Mouse (Mus musculus) layer of hippocampus, postnatal 14 days (tissue): Measurements from ENCODE around the gene Pxn. TPM values are rescaled to one million over a fixed set of nuclear protein-coding genes. Genes with fewer than 3 reads are reported as not detected.
A peak's percentile ranks its signal among the peaks of the same experiment; 100 is the strongest.

Experiments used
- DNase-seq, 2 experiments: peaks; one replicate each; pipeline ENCODE4 v3.0.0; 2021 to 2022; ENCODE audit warnings: low spot score in 2 of 2, mixed read lengths in 1 of 2
- long read RNA-seq, 2 experiments: library from polyadenylated mRNA; stranded (forward); transcript quantifications; one replicate each; pipeline ENCODE4 v2.0.0; 2021
- total RNA-seq, 2 experiments: library from RNA; stranded (reverse); gene quantifications; 2 replicates each; pipeline ENCODE4 v1.2.3; 2021

Pxn gene
- 10 to 100 TPM; 33.1 to 38.7 TPM for total RNA-seq
- long read RNA-seq, experiment 1, transcript Pxn-201 (11 exons, 3,706 nt), result major isoform, 9 of 20 reads
- long read RNA-seq, experiment 1, transcript Pxn-202 (12 exons, 2,667 nt), result minor isoform, 5 of 20 reads
- long read RNA-seq, experiment 1, partial matches to known transcripts, result 3 of 20 reads
- long read RNA-seq, experiment 1, other reads (novel, unspliced or antisense), result 3 of 20 reads
- long read RNA-seq, experiment 2, transcript Pxn-202 (12 exons, 2,667 nt), result minor isoform, 5 of 24 reads
- long read RNA-seq, experiment 2, transcript Pxn-201 (11 exons, 3,706 nt), result major isoform, 12 of 24 reads
- long read RNA-seq, experiment 2, partial matches to known transcripts, result 1 of 24 reads
- long read RNA-seq, experiment 2, other reads (novel, unspliced or antisense), result 6 of 24 reads

GRCm38 (mm10) chr5:115506454-115507201 is at the start of gene Pxn:
TSS of gene Pxn (plus strand) at chr5:115506676.
- DNase-seq, result peak; percentile 87 to 92

- no peak for DNase-seq
These were observed 47.6 kb upstream of the Pxn start for GRCm38 (mm10) chr5:115458918-115459317.

- no peak for DNase-seq
These were observed 41.9 kb upstream of the Pxn start for GRCm38 (mm10) chr5:115464408-115465115.

GRCm38 (mm10) chr5:115465642-115466420 is 40.6 kb upstream of the Pxn start, which contains the start of gene Pla2g1b:
TSS of gene Pla2g1b (plus strand) at chr5:115466262.
- DNase-seq, result no peak

GRCm38 (mm10) chr5:115469791-115470190 is 36.7 kb upstream of the Pxn start:
- DNase-seq, result no peak

- peak in 1 of 2 experiments; percentile 56 for DNase-seq
These were observed 35.5 kb upstream of the Pxn start for GRCm38 (mm10) chr5:115470766-115471531.

GRCm38 (mm10) chr5:115473191-115473590 is 33.3 kb upstream of the Pxn start:
- DNase-seq, result no peak

GRCm38 (mm10) chr5:115474174-115474828 is 32.2 kb upstream of the Pxn start:
- no peak for DNase-seq

GRCm38 (mm10) chr5:115475337-115476106 is 31.0 kb upstream of the Pxn start:
- peak in 1 of 2 experiments; percentile 63 for DNase-seq

- no peak for DNase-seq
These were observed 30.3 kb upstream of the Pxn start for GRCm38 (mm10) chr5:115476107-115476727.

- DNase-seq, result no peak
These were observed 26.9 kb upstream of the Pxn start for GRCm38 (mm10) chr5:115479561-115479960.

GRCm38 (mm10) chr5:115480101-115480500 is 26.4 kb upstream of the Pxn start:
- DNase-seq, result no peak

GRCm38 (mm10) chr5:115482390-115483265 is 23.8 kb upstream of the Pxn start:
- DNase-seq, result no peak

- no peak for DNase-seq
These were observed 23.1 kb upstream of the Pxn start for GRCm38 (mm10) chr5:115483385-115483784.

- peak; percentile 84 to 95 for DNase-seq
These were observed 22.2 kb upstream of the Pxn start, which contains the start of gene Sirt4 for GRCm38 (mm10) chr5:115483947-115484920. TSS of gene Sirt4 (minus strand) at chr5:115484725.

- DNase-seq, result no peak
These were observed 21.5 kb upstream of the Pxn start for GRCm38 (mm10) chr5:115484996-115485395.
